Mouse (Mus musculus) heart, embryonic 10.5 days (tissue): ENCODE data around the gene Gdf15. TPM values are rescaled to one million over a fixed set of nuclear protein-coding genes. Genes with fewer than 3 reads are reported as not detected.

ENCODE experiments used
- polyA plus RNA-seq: library from polyadenylated mRNA; unstranded; fragments of >200 nt; fragmentation: Nextera tagmentation; extraction: Ambion mirVana; gene quantifications from 2 replicates; pipeline ENCODE4 v1.2.1, GENCODE M21; 2016

Gdf15 gene
- polyA plus RNA-seq, 1 experiment from 2014 or later, result 1.6 TPM

Other genes starting within 250 kb of the Gdf15 start
- gene Crtc1, start 192.9 kb downstream of the Gdf15 start, polyA plus RNA-seq, result 13.0 and 15.8 TPM in 2 replicates
- 15.6 and 15.7 TPM in 2 replicates for gene Klhl26, start 155.5 kb downstream of the Gdf15 start, polyA plus RNA-seq
- gene Tmem59l, start 145.1 kb downstream of the Gdf15 start, polyA plus RNA-seq, result 1.2 and 3.6 TPM in 2 replicates
- 1.8 and 3.2 TPM in 2 replicates for gene Crlf1, start 139.3 kb downstream of the Gdf15 start, polyA plus RNA-seq
- gene Rex1bd, start 125.7 kb downstream of the Gdf15 start, polyA plus RNA-seq, result 127 and 128 TPM in 2 replicates
- gene Uba52, start 121.7 kb downstream of the Gdf15 start, polyA plus RNA-seq, result 751 and 801 TPM in 2 replicates
- gene Fkbp8, start 104.7 kb downstream of the Gdf15 start, polyA plus RNA-seq, result 295 and 310 TPM in 2 replicates
- 67.0 and 68.3 TPM in 2 replicates for gene Kxd1, start 104.5 kb downstream of the Gdf15 start, polyA plus RNA-seq
- 15.8 and 18.5 TPM in 2 replicates for gene Ell, start 93.0 kb downstream of the Gdf15 start, polyA plus RNA-seq
- 192 and 214 TPM in 2 replicates for gene Isyna1, start 38.1 kb downstream of the Gdf15 start, polyA plus RNA-seq
- 67.3 and 107 TPM in 2 replicates for gene Ssbp4, start 23.6 kb downstream of the Gdf15 start, polyA plus RNA-seq
- gene Lrrc25, start 16.3 kb downstream of the Gdf15 start, polyA plus RNA-seq, result 0.15 and 1.4 TPM in 2 replicates
- 38.0 and 42.0 TPM in 2 replicates for gene Pgpep1, start 27.9 kb upstream of the Gdf15 start, polyA plus RNA-seq
- gene Lsm4, start 40.8 kb upstream of the Gdf15 start, polyA plus RNA-seq, result 344 and 410 TPM in 2 replicates
- gene Jund, start 66.5 kb upstream of the Gdf15 start, polyA plus RNA-seq, result 76.3 and 116 TPM in 2 replicates
- gene Iqcn, start 71.0 kb upstream of the Gdf15 start, polyA plus RNA-seq, result not detected in 2 replicates
- gene Gm3336, start 86.1 kb upstream of the Gdf15 start, polyA plus RNA-seq, result not detected in 2 replicates
- 0.45 and 0.48 TPM in 2 replicates for gene Pde4c, start 91.3 kb upstream of the Gdf15 start, polyA plus RNA-seq
- 11.2 and 14.2 TPM in 2 replicates for gene Rab3a, start 122.2 kb upstream of the Gdf15 start, polyA plus RNA-seq
- gene Mpv17l2, start 128.5 kb upstream of the Gdf15 start, polyA plus RNA-seq, result 39.0 and 44.6 TPM in 2 replicates
- 40.6 and 43.5 TPM in 2 replicates for gene Pik3r2, start 144.3 kb upstream of the Gdf15 start, polyA plus RNA-seq
- gene Mast3, start 172.6 kb upstream of the Gdf15 start, polyA plus RNA-seq, result 7.9 and 9.3 TPM in 2 replicates
- gene Il12rb1, start 176.0 kb upstream of the Gdf15 start, polyA plus RNA-seq, result 0.12 TPM in 1 of 2 replicates, not detected in the other
- gene Arrdc2, start 207.3 kb upstream of the Gdf15 start, polyA plus RNA-seq, result 3.7 and 3.8 TPM in 2 replicates
- 1.1 and 1.6 TPM in 2 replicates for gene Kcnn1, start 230.8 kb upstream of the Gdf15 start, polyA plus RNA-seq
- 120 and 143 TPM in 2 replicates for gene Ccdc124, start 241.5 kb upstream of the Gdf15 start, polyA plus RNA-seq